Mouse (Mus musculus): ENCODE results near the gene Gm20388. TPM values are rescaled to one million over a fixed set of nuclear protein-coding genes. Genes with fewer than 3 reads are reported as not detected.

The Gm20388 gene
- polyA plus RNA-seq, 1 experiment: 49.7 TPM

DNA sequence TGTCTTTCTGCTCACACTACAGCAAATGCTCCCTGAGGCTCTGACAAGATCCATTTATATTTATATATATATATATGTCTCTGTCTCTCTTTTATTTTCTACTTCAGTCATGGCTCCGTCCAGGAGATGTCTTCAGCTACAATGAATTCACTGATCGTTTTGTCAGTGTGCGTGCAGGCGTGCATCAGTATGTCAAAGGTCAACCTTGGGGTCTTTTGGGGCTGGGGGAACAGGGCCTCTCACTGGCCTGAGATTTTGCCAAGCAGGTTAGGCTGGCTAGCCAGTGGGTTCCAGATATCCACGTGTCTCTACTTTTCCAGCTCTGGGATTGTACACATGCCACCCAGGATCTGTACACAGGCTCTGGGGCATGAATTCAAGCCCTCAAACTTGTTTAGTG is 2992.4 kb downstream of the Gm20388 start:
- Histone ChIP-seq H3K4me3 (ENCODE audit: insufficient read depth, low read depth, low read length) (no peak overlapping the region), H3K27me3 (replicated peaks; ENCODE audit: control insufficient read depth, insufficient read depth, low read length) (no peaks in the 10 kb centered on the region), H3K36me3 (ENCODE audit: control insufficient read depth, insufficient read depth, low read length) (no peaks in the 10 kb centered on the region; the same call in none of the 2 replicates), H3K4me1 (ENCODE audit: control insufficient read depth, insufficient read depth, low read length) (peaks cover 8% of the 10 kb centered on the region), H3K27ac (ENCODE audit: insufficient read depth, low read depth, low read length) (no peak overlapping the region)
- WGBS: 81% methylated on average over 5 of the region's 5 CpGs
- no peak for TF ChIP-seq POLR2A (IDR thresholded peaks at IDR 0.05; ENCODE audit: low read depth, low read length)
- no peak for TF ChIP-seq CTCF (conservative IDR thresholded peaks at IDR 0.05; ENCODE audit: insufficient read depth, insufficient read length, low read depth, low read length)
- DNase-seq: no peak

DNA sequence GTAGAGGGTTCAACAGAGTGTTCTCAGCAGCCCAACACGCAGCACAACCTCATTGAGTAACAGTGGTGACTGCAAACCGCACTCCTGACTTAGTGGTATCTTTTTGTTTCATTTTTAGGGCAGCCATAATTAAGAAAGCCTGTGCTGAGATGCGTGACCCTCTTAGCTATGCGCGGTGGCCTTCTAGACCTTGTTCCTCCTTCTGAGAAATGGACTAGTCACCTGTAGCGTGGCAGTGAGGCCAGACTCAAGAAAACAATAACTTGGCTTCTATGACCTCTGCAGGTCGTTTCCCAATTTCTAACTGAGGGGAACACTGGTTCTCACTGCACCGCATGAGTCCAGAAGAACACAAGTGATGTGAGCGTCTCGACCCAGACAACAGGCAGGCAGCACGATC is 2993.9 kb downstream of the Gm20388 start:
- no peak overlapping the region for H3K4me3 ChIP-seq (ENCODE audit: insufficient read depth, low read depth, low read length)
- H3K27me3 ChIP-seq (replicated peaks; ENCODE audit: control insufficient read depth, insufficient read depth, low read length): no peaks in the 10 kb centered on the region
- H3K36me3 ChIP-seq (ENCODE audit: control insufficient read depth, insufficient read depth, low read length): no peaks in the 10 kb centered on the region; the same call in 1 of the 2 replicates
- TF ChIP-seq POLR2A (IDR thresholded peaks at IDR 0.05; ENCODE audit: low read depth, low read length): no peak
- TF ChIP-seq CTCF (conservative IDR thresholded peaks at IDR 0.05; ENCODE audit: insufficient read depth, insufficient read length, low read depth, low read length): no peak
- WGBS: 69% methylated on average over 11 of the region's 11 CpGs
- H3K4me1 ChIP-seq (ENCODE audit: control insufficient read depth, insufficient read depth, low read length): peaks cover 8% of the 10 kb centered on the region
- DNase-seq: peak; percentile 51
- peak overlapping the region; percentile 18; the same call in 1 of the 2 replicates for H3K27ac ChIP-seq (ENCODE audit: insufficient read depth, low read depth, low read length)

DNA sequence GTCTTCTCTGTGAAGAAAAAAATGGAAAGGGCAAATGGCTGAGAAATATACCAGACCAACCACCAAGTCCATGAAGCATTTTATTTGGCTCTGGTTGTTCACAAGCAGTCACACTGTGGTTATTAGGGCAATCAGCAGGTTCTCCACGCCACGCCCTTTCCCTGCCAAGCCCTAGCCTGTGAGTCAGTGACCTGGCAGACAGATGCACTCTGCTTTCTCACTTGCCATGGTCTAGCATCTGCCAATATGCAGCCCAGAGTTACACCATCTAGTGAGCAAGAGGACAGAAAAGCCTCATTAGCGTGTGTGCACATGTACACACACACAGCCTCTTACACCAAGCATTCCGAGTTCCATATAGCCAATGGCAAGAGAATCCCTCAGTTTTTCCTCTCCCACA is 2994.7 kb downstream of the Gm20388 start:
- Histone ChIP-seq H3K27me3 (replicated peaks; ENCODE audit: control insufficient read depth, insufficient read depth, low read length) (no peaks in the 10 kb centered on the region), H3K27ac (ENCODE audit: insufficient read depth, low read depth, low read length) (no peak overlapping the region), H3K4me3 (ENCODE audit: insufficient read depth, low read depth, low read length) (no peak overlapping the region), H3K4me1 (ENCODE audit: control insufficient read depth, insufficient read depth, low read length) (peaks cover 8% of the 10 kb centered on the region), H3K36me3 (ENCODE audit: control insufficient read depth, insufficient read depth, low read length) (no peaks in the 10 kb centered on the region)
- DNase-seq: peak; percentile 69
- no peak for TF ChIP-seq POLR2A (IDR thresholded peaks at IDR 0.05; ENCODE audit: low read depth, low read length)
- TF ChIP-seq CTCF (conservative IDR thresholded peaks at IDR 0.05; ENCODE audit: insufficient read depth, insufficient read length, low read depth, low read length): no peak
- WGBS: 70% methylated on average over 4 of the region's 4 CpGs

DNA sequence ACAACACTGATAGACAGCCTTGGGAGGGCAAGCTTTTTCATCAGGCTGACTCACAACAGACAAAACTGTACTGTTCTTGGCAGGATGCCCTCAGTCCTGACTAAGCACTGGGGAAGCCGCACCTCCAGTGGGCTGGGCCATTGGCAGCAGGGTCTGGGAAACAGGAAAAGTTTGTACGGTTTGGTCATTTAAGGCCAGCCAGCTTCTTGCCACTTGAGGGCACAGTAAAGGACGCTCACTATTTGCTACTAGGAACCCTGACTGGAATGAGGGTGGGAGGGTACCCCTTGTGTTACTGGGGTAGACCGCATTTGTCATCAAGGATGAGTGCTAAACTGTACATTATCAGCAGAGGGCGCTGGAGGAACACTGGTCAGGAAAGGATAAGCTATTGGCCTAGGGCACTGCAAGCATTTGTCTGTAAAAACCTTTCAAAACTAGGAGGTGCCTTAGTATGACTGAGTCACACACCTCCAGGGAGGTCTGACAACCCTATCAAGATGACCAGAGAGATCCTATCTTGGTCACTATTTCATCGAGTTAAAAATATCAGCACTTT is 2995.9 kb downstream of the Gm20388 start:
- Histone ChIP-seq H3K36me3 (ENCODE audit: control insufficient read depth, insufficient read depth, low read length) (no peaks in the 10 kb centered on the region), H3K4me1 (ENCODE audit: control insufficient read depth, insufficient read depth, low read length) (peaks cover 8% of the 10 kb centered on the region), H3K27ac (ENCODE audit: insufficient read depth, low read depth, low read length) (peak overlapping the region; percentile 72; the same call in 1 of the 2 replicates), H3K27me3 (replicated peaks; ENCODE audit: control insufficient read depth, insufficient read depth, low read length) (no peaks in the 10 kb centered on the region), H3K4me3 (ENCODE audit: insufficient read depth, low read depth, low read length) (no peak overlapping the region)
- WGBS: 8% methylated on average over 6 of the region's 6 CpGs
- peak; percentile 97 for DNase-seq
- TF ChIP-seq CTCF (conservative IDR thresholded peaks at IDR 0.05; ENCODE audit: insufficient read depth, insufficient read length, low read depth, low read length) (peak; percentile 87), POLR2A (IDR thresholded peaks at IDR 0.05; ENCODE audit: low read depth, low read length) (no peak)

DNA sequence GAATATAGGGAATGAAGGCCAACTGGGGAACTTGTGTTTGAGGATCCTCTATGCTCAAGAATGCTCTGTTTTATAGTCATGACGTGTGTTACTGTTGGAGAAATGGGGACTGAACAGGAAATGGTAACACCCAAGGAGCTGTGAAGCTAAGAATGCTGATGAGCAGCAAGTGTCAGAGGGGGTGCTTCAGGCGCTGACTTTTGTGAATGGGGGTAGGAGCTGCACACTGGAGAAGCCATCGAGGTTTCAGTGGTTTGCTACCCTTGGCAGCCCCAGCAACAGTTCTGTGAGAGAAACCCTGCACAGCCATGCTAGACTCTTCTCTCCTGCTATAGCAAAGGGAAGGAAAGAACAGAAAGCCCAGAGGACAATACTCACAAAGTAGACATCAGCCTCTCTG is 3001.5 kb downstream of the Gm20388 start:
- Histone ChIP-seq H3K36me3 (ENCODE audit: control insufficient read depth, insufficient read depth, low read length) (no peaks in the 10 kb centered on the region), H3K27ac (ENCODE audit: insufficient read depth, low read depth, low read length) (no peak overlapping the region), H3K27me3 (replicated peaks; ENCODE audit: control insufficient read depth, insufficient read depth, low read length) (no peaks in the 10 kb centered on the region), H3K4me1 (ENCODE audit: control insufficient read depth, insufficient read depth, low read length) (no peaks in the 10 kb centered on the region), H3K4me3 (ENCODE audit: insufficient read depth, low read depth, low read length) (no peak overlapping the region)
- TF ChIP-seq CTCF (conservative IDR thresholded peaks at IDR 0.05; ENCODE audit: insufficient read depth, insufficient read length, low read depth, low read length) (no peak), POLR2A (IDR thresholded peaks at IDR 0.05; ENCODE audit: low read depth, low read length) (no peak)
- no peak for DNase-seq
- 67% methylated on average over 3 of the region's 3 CpGs for WGBS

DNA sequence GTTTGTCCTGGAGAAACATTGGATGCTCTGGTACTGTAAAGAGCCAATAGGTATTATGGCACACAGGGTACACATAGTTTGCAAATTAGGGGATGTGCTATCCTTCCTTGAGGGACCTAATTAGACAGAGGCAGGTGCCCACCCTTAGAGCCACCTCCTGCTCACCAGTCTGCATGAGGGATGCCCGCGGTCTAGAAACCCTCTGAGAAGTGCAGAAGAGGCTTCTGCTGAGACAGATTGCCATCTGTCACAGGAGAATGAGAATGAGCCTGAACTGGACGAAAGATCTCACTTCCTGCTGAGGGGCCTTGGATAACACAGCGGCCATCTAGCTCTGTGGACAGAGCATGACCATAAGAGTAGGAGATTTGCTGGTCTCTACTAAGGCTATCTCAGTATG is 3002.2 kb downstream of the Gm20388 start:
- Histone ChIP-seq H3K27me3 (replicated peaks; ENCODE audit: control insufficient read depth, insufficient read depth, low read length) (no peaks in the 10 kb centered on the region), H3K27ac (ENCODE audit: insufficient read depth, low read depth, low read length) (no peak overlapping the region), H3K36me3 (ENCODE audit: control insufficient read depth, insufficient read depth, low read length) (no peaks in the 10 kb centered on the region), H3K4me1 (ENCODE audit: control insufficient read depth, insufficient read depth, low read length) (peaks cover 5% of the 10 kb centered on the region; the same call in 1 of the 2 replicates), H3K4me3 (ENCODE audit: insufficient read depth, low read depth, low read length) (no peak overlapping the region)
- 85% methylated on average over 4 of the region's 4 CpGs for WGBS
- DNase-seq: no peak
- TF ChIP-seq POLR2A (IDR thresholded peaks at IDR 0.05; ENCODE audit: low read depth, low read length) (no peak), CTCF (conservative IDR thresholded peaks at IDR 0.05; ENCODE audit: insufficient read depth, insufficient read length, low read depth, low read length) (no peak)

DNA sequence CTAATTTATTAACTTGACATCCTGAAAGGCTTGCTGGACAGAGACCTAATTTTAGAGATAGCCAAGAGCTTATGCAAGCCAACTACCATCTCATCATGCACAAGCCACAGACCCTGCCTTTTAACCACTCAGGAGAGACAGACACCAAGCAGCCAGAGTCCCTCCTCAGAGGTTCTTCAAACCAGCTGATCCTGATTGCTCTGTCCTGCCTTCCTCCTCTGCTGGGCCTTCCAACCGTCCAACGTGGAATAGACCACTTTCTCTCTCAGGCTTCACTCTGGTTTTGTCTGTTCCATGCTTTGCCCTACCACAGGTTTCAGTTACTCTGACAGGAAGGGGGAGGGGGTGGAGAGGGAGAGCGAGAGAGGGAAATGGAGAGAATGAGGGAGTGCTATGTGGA is 3006.1 kb downstream of the Gm20388 start:
- TF ChIP-seq POLR2A (IDR thresholded peaks at IDR 0.05; ENCODE audit: low read depth, low read length) (no peak), CTCF (conservative IDR thresholded peaks at IDR 0.05; ENCODE audit: insufficient read depth, insufficient read length, low read depth, low read length) (no peak)
- Histone ChIP-seq H3K36me3 (ENCODE audit: control insufficient read depth, insufficient read depth, low read length) (no peaks in the 10 kb centered on the region), H3K4me3 (ENCODE audit: insufficient read depth, low read depth, low read length) (no peak overlapping the region), H3K27me3 (replicated peaks; ENCODE audit: control insufficient read depth, insufficient read depth, low read length) (no peaks in the 10 kb centered on the region), H3K27ac (ENCODE audit: insufficient read depth, low read depth, low read length) (no peak overlapping the region), H3K4me1 (ENCODE audit: control insufficient read depth, insufficient read depth, low read length) (peaks cover 9% of the 10 kb centered on the region; the same call in 1 of the 2 replicates)
- DNase-seq: no peak
- WGBS: 31% methylated on average over 3 of the region's 3 CpGs

Data from kidney, adult 2 months (tissue).